Mouse (Mus musculus) heart, embryonic 12.5 days (tissue): ENCODE results near the gene Apbb2. TPM values are rescaled to one million over a fixed set of nuclear protein-coding genes. Genes with fewer than 3 reads are reported as not detected.

Experiments used
- ATAC-seq: fragments of 200-750 bp; cut with Nextera tagmentation; 2 replicates; pipeline ENCODE4 v1.8.0; 2017; ENCODE audit warnings: moderate TSS enrichment, moderate library complexity; ENCODE audit not compliant: insufficient number of reproducible peaks, low FRiP score
- H3K27ac ChIP-seq: fragments of 300-500 bp; sonication (generic); 2 replicates; pipeline ENCODE4 v1.5.1; 2016; ENCODE audit warnings: mild to moderate bottlenecking, moderate library complexity; ENCODE audit not compliant: poor library complexity, severe bottlenecking
- H3K27me3 ChIP-seq: fragments of 300-500 bp; sonication (generic); replicated peaks from 2 replicates; pipeline ENCODE4 v1.6.1; 2016; ENCODE audit warnings: mild to moderate bottlenecking, moderate library complexity
- H3K36me3 ChIP-seq: fragments of 300-500 bp; sonication (generic); 2 replicates; pipeline ENCODE4 v1.6.1; 2016; ENCODE audit warnings: mild to moderate bottlenecking, moderate library complexity
- H3K4me1 ChIP-seq: fragments of 300-500 bp; sonication (generic); replicated peaks from 2 replicates; pipeline ENCODE4 v1.6.1; 2016; ENCODE audit warnings: mild to moderate bottlenecking
- H3K4me2 ChIP-seq: fragments of 300-500 bp; sonication (generic); 2 replicates; pipeline ENCODE4 v1.6.1; 2016; ENCODE audit warnings: mild to moderate bottlenecking, moderate library complexity
- H3K4me3 ChIP-seq: fragments of 300-500 bp; sonication (generic); 2 replicates; pipeline ENCODE4 v1.5.1; 2016; ENCODE audit warnings: mild to moderate bottlenecking
- H3K9ac ChIP-seq: fragments of 300-500 bp; sonication (generic); 2 replicates; pipeline ENCODE4 v1.6.1; 2016; ENCODE audit warnings: mild to moderate bottlenecking, moderate library complexity
- H3K9me3 ChIP-seq: fragments of 300-500 bp; sonication (generic); replicated peaks from 2 replicates; pipeline ENCODE4 v1.6.1; 2016; ENCODE audit warnings: mild to moderate bottlenecking, moderate library complexity
- WGBS: fragments of 180-500 bp; shearing (Covaris S2); methylation state at CpG from one replicate; pipeline ENCODE4 v1.1.7; 2016; 5-methylcytosine and 5-hydroxymethylcytosine counted together
- polyA plus RNA-seq: library from polyadenylated mRNA; unstranded; fragments of >200 nt; fragmentation: Nextera tagmentation; extraction: Ambion mirVana; gene quantifications from 2 replicates; pipeline ENCODE4 v1.2.1, GENCODE M21; 2016

Gene Apbb2
- polyA plus RNA-seq, 1 experiment from 2014 or later: 30.7 TPM

GRCm38 (mm10) chr5:66417289-66417688 is 201.3 kb downstream of the Apbb2 start:
- H3K9me3 ChIP-seq: no peaks in the 10 kb centered on the region
- H3K27ac ChIP-seq: peak overlapping the region; percentile 78
- no peak overlapping the region for H3K4me2 ChIP-seq
- WGBS: 28% methylated on average over 8 of the region's 8 CpGs
- no peaks in the 10 kb centered on the region for H3K27me3 ChIP-seq
- no peak overlapping the region for H3K9ac ChIP-seq
- peaks cover 18% of the 10 kb centered on the region for H3K4me1 ChIP-seq
- peak; percentile 55 for ATAC-seq
- H3K36me3 ChIP-seq: no peaks in the 10 kb centered on the region
- H3K4me3 ChIP-seq: no peak overlapping the region

- Histone ChIP-seq H3K9me3 (no peaks in the 10 kb centered on the region), H3K4me1 (peaks cover 10% of the 10 kb centered on the region), H3K36me3 (no peaks in the 10 kb centered on the region), H3K4me3 (no peak overlapping the region), H3K27ac (no peak overlapping the region), H3K9ac (no peak overlapping the region), H3K27me3 (no peaks in the 10 kb centered on the region), H3K4me2 (no peak overlapping the region)
- WGBS: 75% methylated on average over 7 of the region's 7 CpGs
- no peak for ATAC-seq
Measured at GRCm38 (mm10) chr5:66415700-66416543, 202.7 kb downstream of the Apbb2 start.

- no peak overlapping the region for H3K27ac ChIP-seq
Measured at GRCm38 (mm10) chr5:66415033-66415697, 203.4 kb downstream of the Apbb2 start.

GRCm38 (mm10) chr5:66413402-66413801 is 205.2 kb downstream of the Apbb2 start:
- H3K9me3 ChIP-seq: no peaks in the 10 kb centered on the region
- H3K27ac ChIP-seq: no peak overlapping the region
- no peak overlapping the region for H3K9ac ChIP-seq
- no peak overlapping the region for H3K4me2 ChIP-seq
- no peaks in the 10 kb centered on the region for H3K27me3 ChIP-seq
- H3K36me3 ChIP-seq: no peaks in the 10 kb centered on the region
- WGBS: 56% methylated on average over 5 of the region's 5 CpGs
- no peak for ATAC-seq
- no peak overlapping the region for H3K4me3 ChIP-seq
- peaks cover 4% of the 10 kb centered on the region for H3K4me1 ChIP-seq

More at GRCm38 (mm10) chr5:66415033-66415697, 203.4 kb downstream of the Apbb2 start:
- no peak overlapping the region for H3K9ac ChIP-seq
- no peak overlapping the region for H3K4me2 ChIP-seq
- H3K27me3 ChIP-seq: no peaks in the 10 kb centered on the region
- H3K9me3 ChIP-seq: no peaks in the 10 kb centered on the region
- WGBS: 79% methylated on average over 9 of the region's 9 CpGs
- H3K4me1 ChIP-seq: peaks cover 4% of the 10 kb centered on the region
- no peaks in the 10 kb centered on the region for H3K36me3 ChIP-seq
- H3K4me3 ChIP-seq: no peak overlapping the region
- no peak for ATAC-seq

- ATAC-seq: no peak
- Histone ChIP-seq H3K9ac (no peak overlapping the region), H3K36me3 (no peaks in the 10 kb centered on the region), H3K4me1 (peaks cover 8% of the 10 kb centered on the region), H3K27ac (no peak overlapping the region), H3K4me3 (no peak overlapping the region), H3K27me3 (no peaks in the 10 kb centered on the region), H3K9me3 (no peaks in the 10 kb centered on the region), H3K4me2 (no peak overlapping the region)
- 78% methylated on average over 3 of the region's 3 CpGs for WGBS
Measured at GRCm38 (mm10) chr5:66412821-66413220, 205.8 kb downstream of the Apbb2 start.

- Histone ChIP-seq H3K4me3 (no peak overlapping the region), H3K9me3 (no peaks in the 10 kb centered on the region), H3K9ac (no peak overlapping the region), H3K4me1 (peaks cover 25% of the 10 kb centered on the region), H3K27me3 (no peaks in the 10 kb centered on the region), H3K4me2 (no peak overlapping the region), H3K36me3 (no peaks in the 10 kb centered on the region), H3K27ac (no peak overlapping the region)
- no peak for ATAC-seq
- 76% methylated on average over 5 of the region's 5 CpGs for WGBS
Measured at GRCm38 (mm10) chr5:66408546-66408945, 210.0 kb downstream of the Apbb2 start.

- Histone ChIP-seq H3K36me3 (no peaks in the 10 kb centered on the region), H3K27me3 (no peaks in the 10 kb centered on the region), H3K9ac (no peak overlapping the region), H3K4me3 (no peak overlapping the region), H3K4me2 (no peak overlapping the region), H3K9me3 (no peaks in the 10 kb centered on the region), H3K27ac (no peak overlapping the region), H3K4me1 (peaks cover 25% of the 10 kb centered on the region)
- WGBS: 57% methylated on average over 3 of the region's 5 CpGs
- ATAC-seq: no peak
Measured at GRCm38 (mm10) chr5:66407948-66408347, 210.6 kb downstream of the Apbb2 start.

GRCm38 (mm10) chr5:66406431-66406830 is 212.2 kb downstream of the Apbb2 start:
- Histone ChIP-seq H3K4me1 (peaks cover 25% of the 10 kb centered on the region), H3K4me3 (no peak overlapping the region), H3K4me2 (no peak overlapping the region), H3K36me3 (no peaks in the 10 kb centered on the region), H3K9me3 (no peaks in the 10 kb centered on the region), H3K27me3 (no peaks in the 10 kb centered on the region), H3K27ac (peak overlapping the region; percentile 59; the same call in 1 of the 2 replicates), H3K9ac (no peak overlapping the region)
- no peak for ATAC-seq
- 89% methylated on average over 7 of the region's 7 CpGs for WGBS

GRCm38 (mm10) chr5:66405731-66406399 is 212.7 kb downstream of the Apbb2 start:
- Histone ChIP-seq H3K4me2 (peak overlapping the region; percentile 28; the same call in 1 of the 2 replicates), H3K36me3 (no peaks in the 10 kb centered on the region), H3K27me3 (no peaks in the 10 kb centered on the region), H3K9ac (no peak overlapping the region), H3K4me1 (peaks cover 25% of the 10 kb centered on the region), H3K4me3 (no peak overlapping the region), H3K9me3 (no peaks in the 10 kb centered on the region), H3K27ac (peak overlapping the region; percentile 59; the same call in 1 of the 2 replicates)
- 39% methylated on average over 12 of the region's 12 CpGs for WGBS
- ATAC-seq: peak; percentile 73

GRCm38 (mm10) chr5:66405305-66405704 is 213.3 kb downstream of the Apbb2 start:
- Histone ChIP-seq H3K36me3 (no peaks in the 10 kb centered on the region), H3K27me3 (no peaks in the 10 kb centered on the region), H3K9me3 (no peaks in the 10 kb centered on the region), H3K9ac (no peak overlapping the region), H3K4me2 (no peak overlapping the region), H3K27ac (no peak overlapping the region), H3K4me1 (peaks cover 25% of the 10 kb centered on the region), H3K4me3 (no peak overlapping the region)
- no peak for ATAC-seq
- 76% methylated on average over 6 of the region's 6 CpGs for WGBS

- peaks cover 23% of the 10 kb centered on the region for H3K4me1 ChIP-seq
- H3K36me3 ChIP-seq: no peaks in the 10 kb centered on the region; the same call in 1 of the 2 replicates
- no peaks in the 10 kb centered on the region for H3K9me3 ChIP-seq
- no peak overlapping the region for H3K4me2 ChIP-seq
- no peak overlapping the region for H3K9ac ChIP-seq
- 88% methylated on average over 4 of the region's 4 CpGs for WGBS
- no peak for ATAC-seq
- H3K27ac ChIP-seq: no peak overlapping the region
- no peak overlapping the region for H3K4me3 ChIP-seq
- H3K27me3 ChIP-seq: no peaks in the 10 kb centered on the region
Measured at GRCm38 (mm10) chr5:66400563-66400962, 218.0 kb downstream of the Apbb2 start.
